Mouse (Mus musculus): ENCODE data around the gene Rplp2. TPM values are rescaled to one million over a fixed set of nuclear protein-coding genes. Genes with fewer than 3 reads are reported as not detected.

The Rplp2 gene
- polyA plus RNA-seq, 1 experiment from 2014 or later = 1,526 TPM

DNA sequence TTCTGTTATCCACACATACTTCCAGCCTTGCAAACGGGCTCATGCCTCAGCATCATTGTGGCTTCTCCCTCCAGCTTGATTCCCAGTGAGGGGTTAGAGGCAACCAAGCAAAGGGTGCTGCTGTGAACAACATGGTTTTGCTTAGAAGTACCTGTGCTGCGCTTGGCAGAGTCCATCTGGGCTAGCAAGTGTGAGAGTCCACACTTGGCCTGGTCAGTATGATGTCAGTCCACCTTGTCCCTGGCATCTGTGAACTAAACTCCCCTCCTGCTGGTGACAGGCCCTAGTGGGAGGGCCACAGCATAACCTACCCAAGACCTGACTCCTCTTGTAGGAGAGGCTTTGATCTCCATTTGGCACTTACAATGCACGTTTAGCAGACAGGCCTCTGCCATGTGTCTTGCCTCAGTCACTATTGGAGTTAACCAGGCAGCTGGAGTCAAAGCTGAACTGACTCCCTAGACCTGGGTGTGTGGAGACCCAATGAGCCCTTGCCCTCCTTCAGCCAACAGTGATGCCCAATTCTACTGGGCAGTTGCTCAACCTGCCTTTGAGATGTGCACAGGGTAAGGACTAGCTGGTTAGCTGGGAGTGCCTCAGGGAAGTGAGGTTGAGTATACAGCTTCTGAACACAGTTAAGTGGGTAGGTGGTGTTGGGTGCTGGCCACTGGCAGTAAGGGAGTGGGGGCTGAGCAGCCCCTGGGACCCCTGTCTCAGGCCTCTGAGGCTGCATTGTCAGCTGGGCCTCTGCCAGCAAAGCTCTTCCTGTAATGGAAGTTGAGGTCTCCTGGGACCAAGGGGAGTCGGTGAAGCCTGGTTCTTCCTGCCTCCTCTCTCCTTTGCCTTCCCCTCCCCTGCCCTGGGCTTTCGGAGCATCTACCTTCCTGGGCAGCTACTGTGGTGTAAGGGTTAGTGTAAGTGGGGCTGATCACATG is 37.3 kb downstream of the Rplp2 start:
- no peak for ATAC-seq
- Histone ChIP-seq H3K9ac (no peak overlapping the region), H3K9me3 (no peaks in the 10 kb centered on the region), H3K4me2 (replicated peaks) (no peak overlapping the region), H3K4me1 (replicated peaks) (peaks cover 20% of the 10 kb centered on the region), H3K36me3 (no peaks in the 10 kb centered on the region), H3K4me3 (replicated peaks) (no peak overlapping the region), H3K27me3 (replicated peaks) (peaks cover 11% of the 10 kb centered on the region), H3K27ac (no peak overlapping the region)
- 75% methylated on average over 5 of the region's 5 CpGs for WGBS

DNA sequence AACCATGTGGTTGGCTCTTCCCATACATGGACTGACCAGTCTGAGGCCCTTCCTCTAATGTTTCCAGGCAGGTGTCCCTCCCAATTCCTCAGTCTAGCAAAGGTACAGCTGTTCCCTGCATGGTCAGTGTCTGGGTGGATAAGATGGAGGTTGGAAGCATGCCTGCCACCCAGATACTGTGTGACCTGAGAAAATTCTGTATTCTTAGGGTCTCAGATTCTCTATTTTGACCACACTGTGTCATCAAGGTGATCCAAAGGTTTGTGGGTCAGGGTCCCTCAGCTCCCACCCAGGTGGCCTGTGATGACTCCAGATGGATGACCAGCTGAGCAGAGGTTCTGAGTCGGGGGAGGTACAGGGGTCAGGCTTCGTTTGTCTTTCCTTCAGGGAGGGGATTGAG is 38.0 kb downstream of the Rplp2 start:
- Histone ChIP-seq H3K36me3 (no peaks in the 10 kb centered on the region), H3K9ac (no peak overlapping the region), H3K4me1 (replicated peaks) (peaks cover 20% of the 10 kb centered on the region), H3K9me3 (no peaks in the 10 kb centered on the region), H3K27me3 (replicated peaks) (peaks cover 11% of the 10 kb centered on the region), H3K4me3 (replicated peaks) (no peak overlapping the region), H3K4me2 (replicated peaks) (no peak overlapping the region), H3K27ac (no peak overlapping the region)
- 64% methylated on average over 2 of the region's 2 CpGs for WGBS
- no peak for ATAC-seq

DNA sequence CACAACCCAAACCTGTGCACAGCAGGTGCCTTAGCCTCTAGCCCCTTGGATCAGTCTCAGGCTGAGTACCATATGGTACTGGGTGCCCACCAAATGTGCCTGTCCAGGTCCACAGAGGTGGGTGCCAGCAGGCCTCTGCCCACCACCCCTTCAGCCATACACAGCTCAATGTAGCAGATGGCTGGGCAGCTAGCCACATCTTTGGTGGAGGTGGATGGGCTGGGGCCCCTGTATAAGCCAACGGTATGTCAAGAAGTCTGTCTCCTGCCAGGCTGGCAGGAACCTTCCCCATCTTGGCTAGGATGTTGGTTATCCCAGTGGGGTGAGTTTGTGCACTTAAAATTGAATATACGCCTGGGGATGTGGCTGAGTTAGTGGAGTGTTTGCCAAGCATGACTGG is 38.4 kb downstream of the Rplp2 start:
- Histone ChIP-seq H3K4me2 (replicated peaks) (no peak overlapping the region), H3K9ac (no peak overlapping the region), H3K4me3 (replicated peaks) (no peak overlapping the region), H3K4me1 (replicated peaks) (peaks cover 20% of the 10 kb centered on the region), H3K9me3 (no peaks in the 10 kb centered on the region), H3K36me3 (no peaks in the 10 kb centered on the region), H3K27ac (no peak overlapping the region), H3K27me3 (replicated peaks) (peaks cover 11% of the 10 kb centered on the region)
- no peak for ATAC-seq
- WGBS = 83% methylated on average over 2 of the region's 2 CpGs

DNA sequence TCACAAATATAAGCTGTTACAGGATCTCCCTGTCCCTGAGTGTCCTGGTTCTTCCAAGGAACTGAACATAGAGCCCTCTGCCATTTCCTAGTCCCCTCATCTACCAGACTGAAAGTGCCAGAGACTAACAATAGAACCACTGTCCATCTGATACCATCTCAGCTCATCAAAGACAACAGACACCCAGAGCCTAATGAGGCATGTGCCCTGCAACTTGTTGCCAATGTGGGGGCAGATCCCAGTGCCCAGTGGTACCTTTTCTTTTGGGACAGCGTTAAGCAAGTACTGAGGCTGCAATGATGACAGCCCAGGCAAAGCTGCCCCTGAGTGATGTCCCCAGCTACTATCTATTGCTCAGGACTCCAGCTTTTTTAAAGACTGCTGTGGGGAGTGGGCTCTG is 39.1 kb downstream of the Rplp2 start:
- Histone ChIP-seq H3K4me2 (replicated peaks) (no peak overlapping the region), H3K27me3 (replicated peaks) (peaks cover 11% of the 10 kb centered on the region)
- no peak for ATAC-seq

DNA sequence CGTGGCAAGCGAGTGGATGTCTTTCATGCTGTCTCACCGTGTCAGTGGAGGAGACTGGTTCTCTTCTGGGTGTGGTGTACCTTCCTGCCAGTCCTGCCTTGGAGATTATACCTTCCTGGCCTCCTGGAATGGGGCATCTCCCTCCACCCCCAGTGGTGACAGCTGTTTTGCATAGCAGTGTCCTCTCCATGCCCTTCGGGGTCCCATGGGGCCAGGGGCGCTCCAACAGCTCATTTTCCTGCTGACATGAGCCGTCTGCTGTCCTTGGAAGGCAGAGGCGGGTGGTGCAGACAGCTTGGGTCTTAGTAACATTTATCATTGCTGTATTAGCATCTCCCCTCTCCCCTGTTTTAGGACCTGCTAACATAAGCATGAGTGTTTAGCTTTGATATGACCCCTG is 40.0 kb downstream of the Rplp2 start:
- ATAC-seq = no peak
- Histone ChIP-seq H3K9me3 (no peaks in the 10 kb centered on the region), H3K27me3 (replicated peaks) (peaks cover 6% of the 10 kb centered on the region), H3K36me3 (peaks cover under 1% of the 10 kb centered on the region; the same call in 1 of the 2 replicates), H3K4me3 (replicated peaks) (no peak overlapping the region), H3K27ac (no peak overlapping the region), H3K4me1 (replicated peaks) (peaks cover 7% of the 10 kb centered on the region), H3K4me2 (replicated peaks) (no peak overlapping the region), H3K9ac (no peak overlapping the region; the same call in 1 of the 2 replicates)
- 76% methylated on average over 7 of the region's 7 CpGs for WGBS

More for the DNA sequence above, 39.1 kb downstream of the Rplp2 start:
- Histone ChIP-seq H3K36me3 (no peaks in the 10 kb centered on the region), H3K27ac (no peak overlapping the region), H3K4me3 (replicated peaks) (no peak overlapping the region), H3K9me3 (no peaks in the 10 kb centered on the region), H3K4me1 (replicated peaks) (peaks cover 15% of the 10 kb centered on the region), H3K9ac (no peak overlapping the region)
- 91% methylated on average over 1 of the region's 1 CpGs for WGBS

DNA sequence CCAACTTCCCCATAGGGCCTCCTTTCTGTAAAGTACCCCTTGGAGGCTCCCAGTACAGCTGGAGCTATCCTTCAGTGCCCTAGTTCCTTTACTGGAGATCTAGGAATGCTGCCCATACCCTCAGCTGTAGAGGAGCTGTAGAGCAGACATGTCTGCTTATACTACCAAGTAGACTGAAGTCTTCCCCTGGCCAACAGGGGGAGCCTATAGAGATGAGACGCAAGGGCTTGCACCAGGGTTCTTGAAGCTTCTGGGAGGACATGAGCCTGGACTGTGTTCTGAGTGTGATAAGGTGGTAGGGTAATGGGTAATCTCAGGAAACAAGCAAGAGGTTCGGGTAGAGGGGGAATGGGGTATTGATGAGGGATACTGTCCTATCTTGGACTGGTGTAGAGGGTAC is 44.0 kb downstream of the Rplp2 start:
- WGBS = 84% methylated on average over 2 of the region's 2 CpGs

DNA sequence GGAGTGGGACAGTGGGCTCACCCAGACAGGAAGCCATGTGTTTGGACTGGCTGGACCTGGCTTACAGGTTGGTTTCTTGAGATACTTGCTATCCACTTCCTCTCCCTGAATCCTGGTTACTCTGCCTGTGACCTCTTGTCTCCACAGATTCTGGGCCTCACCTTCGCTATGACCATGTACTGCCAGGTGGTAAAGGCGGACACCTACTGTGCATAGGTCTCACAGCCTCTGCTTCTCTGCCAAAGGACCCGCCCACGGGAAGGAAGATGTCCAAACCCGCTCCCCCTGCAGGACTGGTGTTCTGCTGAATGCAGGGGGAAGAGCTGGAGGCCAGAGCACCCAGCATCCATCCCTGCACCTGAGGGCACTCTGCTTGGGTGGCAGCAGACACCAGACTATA is 45.6 kb downstream of the Rplp2 start:
- no peaks in the 10 kb centered on the region for H3K4me1 ChIP-seq (replicated peaks)
- 86% methylated on average over 5 of the region's 5 CpGs for WGBS
- H3K27me3 ChIP-seq (replicated peaks) = no peaks in the 10 kb centered on the region
- H3K4me3 ChIP-seq (replicated peaks) = no peak overlapping the region
- no peak overlapping the region for H3K4me2 ChIP-seq (replicated peaks)
- H3K9ac ChIP-seq = no peak overlapping the region
- H3K36me3 ChIP-seq = peaks cover 8% of the 10 kb centered on the region
- no peak for ATAC-seq
- no peak overlapping the region for H3K27ac ChIP-seq
- no peaks in the 10 kb centered on the region for H3K9me3 ChIP-seq

More for the DNA sequence above, 44.0 kb downstream of the Rplp2 start:
- H3K36me3 ChIP-seq = peaks cover 8% of the 10 kb centered on the region
- no peaks in the 10 kb centered on the region for H3K4me1 ChIP-seq (replicated peaks)
- ATAC-seq = no peak
- no peaks in the 10 kb centered on the region for H3K9me3 ChIP-seq
- no peak overlapping the region for H3K4me3 ChIP-seq (replicated peaks)
- H3K27ac ChIP-seq = no peak overlapping the region
- no peaks in the 10 kb centered on the region for H3K27me3 ChIP-seq (replicated peaks)
- H3K4me2 ChIP-seq (replicated peaks) = no peak overlapping the region
- H3K9ac ChIP-seq = no peak overlapping the region

DNA sequence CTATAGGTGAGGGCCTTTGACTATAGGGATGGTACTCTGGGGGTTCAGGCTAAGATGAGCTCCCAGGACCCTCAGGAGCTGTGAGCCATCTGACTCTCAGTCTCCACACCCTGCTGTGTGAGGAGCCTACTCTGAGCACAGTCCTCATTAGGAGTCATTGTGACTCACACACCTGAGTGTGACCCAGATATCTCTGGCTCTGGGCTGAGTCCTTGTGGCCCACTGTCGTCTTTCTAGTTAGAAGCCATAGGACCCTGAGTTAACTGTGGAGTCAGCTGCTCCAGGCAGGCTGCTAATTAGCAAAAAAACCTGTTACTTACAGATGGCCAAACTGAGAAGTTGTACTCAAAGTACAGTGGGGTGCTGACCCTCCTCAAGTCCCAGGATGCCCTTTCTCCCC is 46.6 kb downstream of the Rplp2 start:
- no peak overlapping the region for H3K4me2 ChIP-seq (replicated peaks)
- H3K4me1 ChIP-seq (replicated peaks) = no peaks in the 10 kb centered on the region
- no peaks in the 10 kb centered on the region for H3K9me3 ChIP-seq
- ATAC-seq = no peak
- no peak overlapping the region for H3K4me3 ChIP-seq (replicated peaks)
- no peaks in the 10 kb centered on the region for H3K27me3 ChIP-seq (replicated peaks)
- no peak overlapping the region for H3K27ac ChIP-seq
- 77% methylated on average over 1 of the region's 1 CpGs for WGBS
- H3K9ac ChIP-seq = no peak overlapping the region
- H3K36me3 ChIP-seq = peaks cover 8% of the 10 kb centered on the region

DNA sequence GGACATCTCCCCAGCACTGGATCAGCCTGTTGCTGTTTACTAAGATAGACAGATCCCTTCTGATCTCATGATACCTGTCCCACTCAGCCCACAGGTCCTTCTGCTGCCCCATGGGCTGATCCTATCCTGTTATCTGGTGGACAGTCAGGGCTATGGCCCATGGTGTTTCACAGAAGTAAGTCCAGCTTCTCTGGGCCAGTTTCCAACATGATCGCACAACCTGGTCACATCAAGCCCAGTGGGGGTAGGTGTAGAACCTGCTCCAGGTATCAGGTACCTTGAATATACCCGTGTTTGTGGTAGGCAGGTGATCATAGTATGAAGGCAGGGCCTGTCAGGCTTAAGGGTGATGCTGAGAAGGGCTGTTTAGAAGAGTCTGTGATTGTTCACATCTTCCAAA is 48.2 kb downstream of the Rplp2 start:
- Histone ChIP-seq H3K9me3 (no peaks in the 10 kb centered on the region), H3K27ac (no peak overlapping the region), H3K4me2 (replicated peaks) (no peak overlapping the region), H3K4me3 (replicated peaks) (no peak overlapping the region), H3K9ac (no peak overlapping the region), H3K27me3 (replicated peaks) (no peaks in the 10 kb centered on the region), H3K4me1 (replicated peaks) (no peaks in the 10 kb centered on the region), H3K36me3 (peaks cover 8% of the 10 kb centered on the region)
- ATAC-seq = no peak
- 84% methylated on average over 2 of the region's 2 CpGs for WGBS

DNA sequence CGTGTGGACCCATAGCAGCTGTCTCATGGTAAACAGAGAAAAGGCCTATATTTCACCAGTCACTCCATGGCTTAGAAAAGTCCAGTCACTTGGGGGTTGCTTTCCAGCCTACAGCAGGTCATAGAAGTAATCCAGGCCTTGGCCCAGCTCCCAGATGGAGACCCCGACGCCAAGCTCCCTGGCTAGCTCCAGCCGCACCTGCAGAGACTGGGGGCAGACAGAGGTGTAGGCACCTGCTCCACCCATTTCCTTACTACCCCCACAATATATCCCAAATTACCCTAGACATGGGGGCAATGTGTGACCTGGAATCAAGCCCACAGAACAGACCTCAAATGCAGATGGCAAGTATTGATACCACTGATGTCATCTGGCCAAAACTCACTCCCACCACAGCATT is 48.8 kb downstream of the Rplp2 start:
- H3K9ac ChIP-seq = no peak overlapping the region
- H3K27ac ChIP-seq = no peak overlapping the region
- ATAC-seq = no peak
- WGBS = 89% methylated on average over 4 of the region's 4 CpGs
- H3K4me1 ChIP-seq (replicated peaks) = no peaks in the 10 kb centered on the region
- H3K4me2 ChIP-seq (replicated peaks) = no peak overlapping the region
- no peak overlapping the region for H3K4me3 ChIP-seq (replicated peaks)
- no peaks in the 10 kb centered on the region for H3K27me3 ChIP-seq (replicated peaks)
- H3K36me3 ChIP-seq = peaks cover 8% of the 10 kb centered on the region
- no peaks in the 10 kb centered on the region for H3K9me3 ChIP-seq

DNA sequence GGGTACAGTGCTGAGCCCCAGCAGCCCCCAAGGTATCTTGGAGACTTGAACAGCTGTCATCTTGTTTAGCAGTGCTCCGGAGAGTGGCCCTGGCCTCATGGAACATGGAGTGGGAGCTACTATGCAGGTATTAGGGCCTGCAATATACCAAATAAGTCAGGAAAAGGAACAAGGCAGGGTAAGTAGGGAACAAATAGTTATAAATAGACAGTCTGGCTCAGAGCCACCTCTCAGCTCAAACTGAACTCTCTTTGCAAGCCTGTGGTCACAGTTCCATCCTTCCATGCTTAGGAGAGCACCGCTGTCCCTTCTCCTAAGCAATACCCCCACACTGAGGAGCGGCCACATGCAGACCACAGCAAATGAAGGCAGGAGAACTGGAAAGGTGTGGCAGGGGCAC is 50.4 kb downstream of the Rplp2 start:
- H3K36me3 ChIP-seq = 0 out of 2 replicates have a peak, but pooled peaks cover 3% of the 10 kb centered on the region
- H3K4me2 ChIP-seq (replicated peaks) = no peak overlapping the region
- no peak overlapping the region for H3K27ac ChIP-seq
- H3K4me3 ChIP-seq (replicated peaks) = no peak overlapping the region
- ATAC-seq = no peak
- no peaks in the 10 kb centered on the region for H3K9me3 ChIP-seq
- no peaks in the 10 kb centered on the region for H3K4me1 ChIP-seq (replicated peaks)
- no peak overlapping the region for H3K9ac ChIP-seq
- no peaks in the 10 kb centered on the region for H3K27me3 ChIP-seq (replicated peaks)
- WGBS = 95% methylated on average over 3 of the region's 3 CpGs
